Mouse (Mus musculus) urinary bladder, postnatal 4 days (tissue): ENCODE data around the gene Zfp36l3.
"Not testable (repeated sequence)": the region's sequence is repeated elsewhere in the genome, so short reads cannot be mapped to it uniquely, and the experiment has no call there.

Source experiments
- DNase-seq, 2 experiments: peaks; one replicate each; pipeline ENCODE4 v3.0.0; 2021 to 2022; ENCODE audit warnings: low spot score in 2 of 2

Gene Zfp36l3

GRCm38 (mm10) chrX:53776276-53776675 lies at the start of gene Zfp36l3:
Zfp36l3 (minus strand) TSS chrX:53776394.
- DNase-seq = no peak

GRCm38 (mm10) chrX:53799074-53799473 lies 22.9 kb upstream of the Zfp36l3 start:
- no peak for DNase-seq

- not testable (repeated sequence) for DNase-seq
These were observed 21.3 kb upstream of the Zfp36l3 start, which contains the start of gene Xlr for GRCm38 (mm10) chrX:53797519-53797918. Xlr (minus strand) TSS chrX:53797706.

GRCm38 (mm10) chrX:53757736-53758135 lies 18.5 kb downstream of the Zfp36l3 start, which contains the start of gene 1700013H16Rik:
1700013H16Rik (minus strand) TSS chrX:53757831.
- no peak for DNase-seq

GRCm38 (mm10) chrX:53752851-53753250 lies 23.3 kb downstream of the Zfp36l3 start:
- DNase-seq = no peak

- DNase-seq = no peak
These were observed 47.2 kb downstream of the Zfp36l3 start for GRCm38 (mm10) chrX:53728967-53729366.

- DNase-seq = no peak
These were observed 51.6 kb downstream of the Zfp36l3 start, which contains the start of gene 4930502E18Rik for GRCm38 (mm10) chrX:53724596-53724995. 4930502E18Rik (plus strand) TSS chrX:53724826.
